Mouse (Mus musculus): ENCODE results near the gene Usp11. TPM values are rescaled to one million over a fixed set of nuclear protein-coding genes. Genes with fewer than 3 reads are reported as not detected.
"Not testable (repeated sequence)": the region's sequence is repeated elsewhere in the genome, so short reads cannot be mapped to it uniquely, and the experiment has no call there.

Usp11 gene
- polyA plus RNA-seq, 1 experiment from 2014 or later = 39.7 TPM

DNA sequence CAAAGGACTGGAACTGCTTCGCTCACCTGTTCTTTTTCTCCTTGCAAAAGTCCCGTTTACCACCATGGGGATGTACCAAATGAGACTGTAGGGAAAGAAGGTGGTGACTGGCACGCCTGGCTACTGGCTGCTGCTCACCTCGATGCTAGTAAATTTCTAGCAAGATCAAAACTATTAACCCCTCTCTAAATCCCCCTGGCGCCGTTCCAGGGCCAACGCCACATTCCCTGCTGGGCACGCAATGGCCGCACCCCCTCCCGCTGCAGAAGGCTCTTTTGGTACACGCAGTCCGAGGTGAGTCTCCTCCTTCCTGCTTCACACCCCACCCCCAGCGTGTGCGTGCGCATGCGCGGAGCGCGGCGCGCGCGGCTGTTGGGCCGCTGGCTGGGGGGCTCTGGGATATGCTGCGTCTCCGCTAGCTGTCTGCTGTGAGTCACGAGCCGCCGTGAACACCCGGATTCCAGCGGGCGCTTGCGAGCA is 15.6 kb upstream of the Usp11 start:
- peak overlapping the region; percentile 93 for H3K27ac ChIP-seq (ENCODE audit: low read depth, low read length)
- WGBS = 25% methylated on average over 33 of the region's 33 CpGs

DNA sequence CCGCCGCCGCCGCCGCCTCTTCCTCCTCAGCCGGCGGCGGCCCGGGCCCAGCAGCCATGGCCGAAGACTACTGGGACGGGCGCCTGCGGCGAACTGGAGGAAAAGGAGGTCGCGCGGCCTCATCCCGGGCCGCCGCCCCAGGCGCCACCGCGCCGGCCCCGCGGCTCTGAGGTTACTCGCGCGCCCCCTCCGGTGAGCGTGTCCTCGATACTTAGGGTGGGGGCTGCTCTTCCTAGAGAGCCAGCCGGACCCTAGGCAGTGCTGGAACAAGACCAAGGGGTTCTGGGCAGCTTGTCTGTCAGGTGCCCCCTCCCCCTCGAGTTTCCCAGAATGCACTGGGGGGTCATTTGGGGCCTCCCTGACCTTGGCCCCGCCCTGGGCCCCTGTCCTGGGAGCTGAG is 15.1 kb upstream of the Usp11 start:
- Histone ChIP-seq H3K27me3 (ENCODE audit: control insufficient read depth, insufficient read depth, low read length) (no peaks in the 10 kb centered on the region), H3K9me3 (ENCODE audit: control insufficient read depth, low read length) (no peaks in the 10 kb centered on the region), H3K4me2 (replicated peaks; ENCODE audit: low read depth, low read length) (peak overlapping the region; percentile 45), H3K9ac (ENCODE audit: low read depth, low read length) (peak overlapping the region; percentile 86), H3K4me3 (ENCODE audit: low read length) (peak overlapping the region; percentile 63), H3K4me1 (ENCODE audit: control insufficient read depth, insufficient read depth, low read length) (no peaks in the 10 kb centered on the region), H3K36me3 (ENCODE audit: control insufficient read depth, insufficient read depth, low read length) (peaks cover 4% of the 10 kb centered on the region; the same call in 1 of the 2 replicates), H3K27ac (ENCODE audit: low read depth, low read length) (peak overlapping the region; percentile 93)
- ATAC-seq (ENCODE audit: low FRiP score, low TSS enrichment) = peak; percentile 59
- WGBS = 23% methylated on average over 24 of the region's 35 CpGs

More for the DNA sequence above, 15.6 kb upstream of the Usp11 start:
- H3K9ac ChIP-seq (ENCODE audit: low read depth, low read length) = peak overlapping the region; percentile 86
- H3K4me1 ChIP-seq (ENCODE audit: control insufficient read depth, insufficient read depth, low read length) = no peaks in the 10 kb centered on the region
- peaks cover 4% of the 10 kb centered on the region; the same call in 1 of the 2 replicates for H3K36me3 ChIP-seq (ENCODE audit: control insufficient read depth, insufficient read depth, low read length)
- peak overlapping the region; percentile 55 for H3K4me2 ChIP-seq (replicated peaks; ENCODE audit: low read depth, low read length)
- peak overlapping the region; percentile 63 for H3K4me3 ChIP-seq (ENCODE audit: low read length)
- H3K27me3 ChIP-seq (ENCODE audit: control insufficient read depth, insufficient read depth, low read length) = no peaks in the 10 kb centered on the region
- no peaks in the 10 kb centered on the region for H3K9me3 ChIP-seq (ENCODE audit: control insufficient read depth, low read length)
- peak; percentile 88 for ATAC-seq (ENCODE audit: low FRiP score, low TSS enrichment)

DNA sequence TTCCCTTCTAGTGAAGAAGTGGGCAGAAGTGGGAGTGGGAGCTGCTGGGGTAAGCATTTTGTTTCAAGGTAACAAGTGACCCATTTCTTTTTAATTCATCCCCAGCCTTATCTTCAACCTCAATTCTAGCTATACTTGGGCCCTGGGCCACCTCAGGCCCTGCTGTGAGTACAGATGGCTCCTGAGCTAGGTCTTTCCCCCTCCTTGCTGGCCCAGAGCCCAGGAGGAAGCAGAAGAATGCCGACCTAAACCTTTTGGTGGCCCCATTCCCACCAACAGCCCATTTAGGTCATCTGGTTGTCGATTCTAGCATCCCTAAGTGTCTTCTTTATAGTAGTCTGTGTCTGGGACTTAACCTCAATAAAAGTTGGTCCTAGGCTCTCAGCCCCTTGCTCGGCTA is 12.1 kb upstream of the Usp11 start:
- H3K36me3 ChIP-seq (ENCODE audit: control insufficient read depth, insufficient read depth, low read length) = peaks cover 23% of the 10 kb centered on the region
- no peak overlapping the region for H3K4me2 ChIP-seq (replicated peaks; ENCODE audit: low read depth, low read length)
- WGBS = 70% methylated on average over 3 of the region's 3 CpGs
- no peaks in the 10 kb centered on the region for H3K4me1 ChIP-seq (ENCODE audit: control insufficient read depth, insufficient read depth, low read length)
- ATAC-seq (ENCODE audit: low FRiP score, low TSS enrichment) = no peak
- no peak overlapping the region for H3K4me3 ChIP-seq (ENCODE audit: low read length)
- H3K9ac ChIP-seq (ENCODE audit: low read depth, low read length) = no peak overlapping the region
- no peaks in the 10 kb centered on the region for H3K27me3 ChIP-seq (ENCODE audit: control insufficient read depth, insufficient read depth, low read length)
- H3K27ac ChIP-seq (ENCODE audit: low read depth, low read length) = no peak overlapping the region
- H3K9me3 ChIP-seq (ENCODE audit: control insufficient read depth, low read length) = no peaks in the 10 kb centered on the region

DNA sequence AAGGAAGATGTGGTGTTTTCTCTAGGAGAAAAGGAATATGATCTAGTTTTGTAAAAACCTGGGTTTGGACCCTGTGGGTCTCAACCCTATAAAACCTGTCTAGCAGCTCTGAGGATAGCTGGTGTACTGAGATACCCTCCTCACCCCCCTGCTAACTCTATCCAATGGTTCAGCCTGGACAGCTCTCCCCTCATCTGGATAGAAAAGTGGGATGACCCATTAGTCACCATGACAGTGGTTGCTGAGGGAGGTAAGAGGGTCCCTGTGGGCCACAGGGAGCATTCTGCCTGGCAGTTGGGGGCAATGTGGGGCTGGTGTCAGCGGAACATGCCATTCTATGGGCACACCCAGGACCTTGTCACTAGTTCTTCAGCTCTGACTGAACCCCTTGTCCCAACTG is 11.1 kb upstream of the Usp11 start:
- no peak overlapping the region for H3K4me3 ChIP-seq (ENCODE audit: low read length)
- no peaks in the 10 kb centered on the region for H3K9me3 ChIP-seq (ENCODE audit: control insufficient read depth, low read length)
- no peak overlapping the region for H3K4me2 ChIP-seq (replicated peaks; ENCODE audit: low read depth, low read length)
- H3K27me3 ChIP-seq (ENCODE audit: control insufficient read depth, insufficient read depth, low read length) = no peaks in the 10 kb centered on the region
- ATAC-seq (ENCODE audit: low FRiP score, low TSS enrichment) = no peak
- WGBS = 75% methylated on average over 1 of the region's 1 CpGs
- H3K27ac ChIP-seq (ENCODE audit: low read depth, low read length) = no peak overlapping the region
- H3K4me1 ChIP-seq (ENCODE audit: control insufficient read depth, insufficient read depth, low read length) = no peaks in the 10 kb centered on the region
- H3K36me3 ChIP-seq (ENCODE audit: control insufficient read depth, insufficient read depth, low read length) = peaks cover 32% of the 10 kb centered on the region
- no peak overlapping the region for H3K9ac ChIP-seq (ENCODE audit: low read depth, low read length)

DNA sequence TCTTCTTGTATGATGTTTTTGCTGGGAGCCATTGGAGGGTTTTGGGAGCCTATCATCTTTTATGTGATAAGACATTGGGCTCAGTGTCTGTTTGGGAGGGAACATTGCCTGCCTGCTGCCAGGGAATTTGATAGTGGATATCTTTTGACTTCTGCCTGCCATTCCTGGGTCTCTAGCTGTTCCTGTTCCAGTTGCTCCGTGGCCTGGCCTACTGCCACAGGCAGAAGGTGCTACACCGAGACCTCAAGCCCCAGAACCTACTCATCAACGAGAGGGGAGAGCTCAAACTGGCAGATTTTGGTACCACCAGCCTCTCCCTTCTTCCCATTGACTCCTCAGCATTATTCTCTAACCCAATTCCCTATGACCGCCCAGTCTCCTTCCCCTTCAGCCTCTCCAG is 7.9 kb upstream of the Usp11 start:
- H3K9ac ChIP-seq (ENCODE audit: low read depth, low read length) = no peak overlapping the region
- peaks cover 45% of the 10 kb centered on the region for H3K36me3 ChIP-seq (ENCODE audit: control insufficient read depth, insufficient read depth, low read length)
- H3K4me3 ChIP-seq (ENCODE audit: low read length) = no peak overlapping the region
- H3K9me3 ChIP-seq (ENCODE audit: control insufficient read depth, low read length) = no peaks in the 10 kb centered on the region
- no peaks in the 10 kb centered on the region for H3K27me3 ChIP-seq (ENCODE audit: control insufficient read depth, insufficient read depth, low read length)
- 94% methylated on average over 4 of the region's 4 CpGs for WGBS
- no peak for ATAC-seq (ENCODE audit: low FRiP score, low TSS enrichment)
- H3K27ac ChIP-seq (ENCODE audit: low read depth, low read length) = no peak overlapping the region
- no peak overlapping the region for H3K4me2 ChIP-seq (replicated peaks; ENCODE audit: low read depth, low read length)
- H3K4me1 ChIP-seq (ENCODE audit: control insufficient read depth, insufficient read depth, low read length) = no peaks in the 10 kb centered on the region

DNA sequence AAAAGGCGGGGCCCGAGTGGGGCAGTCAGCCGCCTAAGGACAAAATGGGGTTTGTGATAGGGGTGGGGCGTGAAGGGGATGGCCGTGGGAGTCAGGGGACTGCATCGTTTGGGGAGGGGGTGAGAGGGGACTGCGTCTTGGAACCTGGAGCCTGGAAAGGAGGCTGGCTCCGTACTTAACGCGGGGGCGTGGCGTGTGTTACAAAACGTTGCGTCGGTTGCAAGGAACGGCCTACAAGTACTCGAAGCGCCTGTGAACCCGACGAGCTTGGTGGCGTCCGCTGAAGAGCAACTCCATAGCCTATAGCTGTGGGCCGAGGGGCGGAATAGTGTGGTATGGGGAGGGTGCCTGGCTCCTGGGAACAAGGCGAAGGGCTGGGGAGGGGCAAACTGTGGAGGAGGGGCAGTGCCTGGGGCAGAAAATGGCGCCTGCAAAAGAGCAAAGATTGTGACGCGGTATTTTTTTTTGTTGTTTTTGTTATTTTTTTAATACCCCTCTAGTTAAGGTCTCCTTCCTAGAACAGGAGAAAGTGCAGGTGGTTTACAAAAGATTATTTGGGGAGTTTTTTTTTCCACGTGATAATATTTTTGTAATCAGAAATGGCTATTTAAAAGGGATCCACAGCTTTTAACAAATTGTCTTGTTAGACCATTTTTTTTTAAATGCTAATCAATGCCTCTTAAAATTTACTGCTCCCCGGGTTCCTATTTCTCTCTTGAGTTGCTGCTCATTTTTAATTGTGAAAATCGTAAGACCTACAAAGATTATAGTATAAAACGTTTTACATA is 783 bp downstream of the Usp11 start:
- Histone ChIP-seq H3K4me3 (ENCODE audit: low read length) (peak overlapping the region; percentile 59), H3K4me2 (replicated peaks; ENCODE audit: low read depth, low read length) (peak overlapping the region; percentile 39; the same call in 1 of the 2 replicates), H3K36me3 (ENCODE audit: control insufficient read depth, insufficient read depth, low read length) (peaks cover 1% of the 10 kb centered on the region; the same call in 1 of the 2 replicates), H3K4me1 (ENCODE audit: control insufficient read depth, insufficient read depth, low read length) (no peaks in the 10 kb centered on the region), H3K27ac (ENCODE audit: low read depth, low read length) (peak overlapping the region; percentile 93), H3K9me3 (ENCODE audit: control insufficient read depth, low read length) (no peaks in the 10 kb centered on the region), H3K9ac (ENCODE audit: low read depth, low read length) (peak overlapping the region; percentile 69), H3K27me3 (ENCODE audit: control insufficient read depth, insufficient read depth, low read length) (no peaks in the 10 kb centered on the region)
- WGBS = 23% methylated on average over 31 of the region's 32 CpGs
- ATAC-seq (ENCODE audit: low FRiP score, low TSS enrichment) = peak; percentile 98

DNA sequence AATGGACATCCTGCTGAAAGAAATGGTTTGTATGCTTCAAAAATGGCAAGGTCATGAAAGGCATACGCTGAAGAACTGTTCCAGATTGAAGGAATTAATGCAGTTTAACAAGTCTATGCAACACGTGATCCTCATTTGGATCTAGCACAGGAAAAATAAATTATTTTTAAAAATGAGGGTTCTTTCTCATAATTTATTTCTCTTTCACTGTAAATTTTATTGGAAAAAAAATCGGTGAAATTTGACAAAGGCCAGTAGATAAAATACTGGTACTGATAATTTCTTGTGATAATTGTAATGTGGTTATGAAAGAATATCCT is 1.3 kb downstream of the Usp11 start:
- Histone ChIP-seq H3K9me3 (ENCODE audit: control insufficient read depth, low read length) (no peaks in the 10 kb centered on the region), H3K4me2 (replicated peaks; ENCODE audit: low read depth, low read length) (peak overlapping the region; percentile 39; the same call in 1 of the 2 replicates), H3K9ac (ENCODE audit: low read depth, low read length) (peak overlapping the region; percentile 69; the same call in 1 of the 2 replicates), H3K27ac (ENCODE audit: low read depth, low read length) (no peak overlapping the region; the same call in 1 of the 2 replicates), H3K4me1 (ENCODE audit: control insufficient read depth, insufficient read depth, low read length) (no peaks in the 10 kb centered on the region), H3K36me3 (ENCODE audit: control insufficient read depth, insufficient read depth, low read length) (no peaks in the 10 kb centered on the region), H3K4me3 (ENCODE audit: low read length) (peak overlapping the region; percentile 59), H3K27me3 (ENCODE audit: control insufficient read depth, insufficient read depth, low read length) (no peaks in the 10 kb centered on the region)
- no peak for ATAC-seq (ENCODE audit: low FRiP score, low TSS enrichment)
- 41% methylated on average over 3 of the region's 3 CpGs for WGBS

DNA sequence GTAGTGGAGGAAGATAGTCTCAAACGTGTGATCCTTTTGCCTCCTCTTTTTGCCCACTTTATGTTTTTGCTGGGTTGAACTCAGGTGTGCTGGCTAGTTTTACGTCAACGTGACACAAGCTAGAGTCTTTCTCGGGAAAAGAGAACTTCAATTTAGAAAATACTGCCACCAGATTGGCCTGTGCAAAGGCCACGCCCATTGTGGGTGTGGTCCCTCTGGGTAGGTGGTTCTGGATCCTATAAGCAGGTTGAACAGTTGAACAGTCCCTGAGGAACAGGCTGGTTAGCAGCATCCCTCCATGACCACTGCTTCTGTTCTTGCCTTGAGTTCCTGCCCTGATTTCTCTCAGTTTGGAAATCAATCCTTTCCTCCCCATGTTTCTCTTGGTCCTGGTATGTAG is 25.0 kb downstream of the Usp11 start:
- H3K27ac ChIP-seq (ENCODE audit: low read depth, low read length) = no peak overlapping the region
- H3K27me3 ChIP-seq (ENCODE audit: control insufficient read depth, insufficient read depth, low read length) = no peaks in the 10 kb centered on the region
- H3K4me1 ChIP-seq (ENCODE audit: control insufficient read depth, insufficient read depth, low read length) = no peaks in the 10 kb centered on the region
- WGBS = 78% methylated on average over 5 of the region's 5 CpGs
- no peak for ATAC-seq (ENCODE audit: low FRiP score, low TSS enrichment)
- H3K36me3 ChIP-seq (ENCODE audit: control insufficient read depth, insufficient read depth, low read length) = no peaks in the 10 kb centered on the region
- H3K9ac ChIP-seq (ENCODE audit: low read depth, low read length) = no peak overlapping the region
- H3K4me3 ChIP-seq (ENCODE audit: low read length) = no peak overlapping the region
- no peak overlapping the region for H3K4me2 ChIP-seq (replicated peaks; ENCODE audit: low read depth, low read length)
- no peaks in the 10 kb centered on the region for H3K9me3 ChIP-seq (ENCODE audit: control insufficient read depth, low read length)

DNA sequence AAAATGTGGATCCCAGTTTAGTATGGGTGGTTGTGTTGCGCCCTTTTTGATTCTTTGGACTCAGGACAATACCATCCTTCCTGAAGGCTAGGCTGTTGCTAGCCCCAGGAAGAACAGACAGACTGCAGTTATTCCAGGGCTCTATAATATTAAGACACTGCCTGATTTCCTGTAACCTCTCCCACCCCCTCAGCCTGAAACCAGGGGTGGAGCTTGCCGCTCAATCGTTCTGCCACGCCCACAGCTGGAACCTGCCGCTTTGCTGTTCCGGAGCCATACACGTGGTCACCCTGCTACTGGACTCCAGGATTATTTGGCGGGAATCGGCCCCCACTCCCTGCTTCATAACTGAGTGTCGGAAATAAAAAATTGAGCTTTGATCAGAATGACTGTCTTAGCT is 26.3 kb downstream of the Usp11 start:
- not testable (repeated sequence) for H3K9ac ChIP-seq (ENCODE audit: low read depth, low read length); H3K4me3 ChIP-seq (ENCODE audit: low read length); ATAC-seq (ENCODE audit: low FRiP score, low TSS enrichment); H3K36me3 ChIP-seq (ENCODE audit: control insufficient read depth, insufficient read depth, low read length); H3K9me3 ChIP-seq (ENCODE audit: control insufficient read depth, low read length); H3K27ac ChIP-seq (ENCODE audit: low read depth, low read length); H3K4me2 ChIP-seq (replicated peaks; ENCODE audit: low read depth, low read length); H3K27me3 ChIP-seq (ENCODE audit: control insufficient read depth, insufficient read depth, low read length); H3K4me1 ChIP-seq (ENCODE audit: control insufficient read depth, insufficient read depth, low read length)
- 49% methylated on average over 10 of the region's 10 CpGs for WGBS

All from kidney, embryonic 14.5 days (tissue).